Mouse (Mus musculus) cerebellum, adult 9-11 months (tissue): Measurements from ENCODE around the gene Primpol.
"Not testable (repeated sequence)": the region's sequence is repeated elsewhere in the genome, so short reads cannot be mapped to it uniquely, and the experiment has no call there.

Source experiments
- DNase-seq: peaks from one replicate; pipeline ENCODE4 v3.0.0; 2022

The Primpol gene

GRCm38 (mm10) chr8:46600959-46601707, 15.9 kb downstream of the Primpol start:
- no peak for DNase-seq

- no peak for DNase-seq
Measured at GRCm38 (mm10) chr8:46599314-46599904, 17.6 kb downstream of the Primpol start.

GRCm38 (mm10) chr8:46598753-46599152, 18.3 kb downstream of the Primpol start:
- no peak for DNase-seq

- no peak for DNase-seq
Measured at GRCm38 (mm10) chr8:46598114-46598513, 18.9 kb downstream of the Primpol start.

- no peak for DNase-seq
Measured at GRCm38 (mm10) chr8:46597411-46597810, 19.6 kb downstream of the Primpol start.

- DNase-seq: no peak
Measured at GRCm38 (mm10) chr8:46596530-46596929, 20.5 kb downstream of the Primpol start.

GRCm38 (mm10) chr8:46595593-46595992, 21.4 kb downstream of the Primpol start:
- no peak for DNase-seq

- DNase-seq: peak; percentile 47
Measured at GRCm38 (mm10) chr8:46593772-46594171, 23.2 kb downstream of the Primpol start.

GRCm38 (mm10) chr8:46593067-46593466, 23.9 kb downstream of the Primpol start:
- peak; percentile 20 for DNase-seq

GRCm38 (mm10) chr8:46588663-46589062, 28.3 kb downstream of the Primpol start:
- no peak for DNase-seq

GRCm38 (mm10) chr8:46587911-46588310, 29.1 kb downstream of the Primpol start:
- DNase-seq: no peak

- DNase-seq: no peak
Measured at GRCm38 (mm10) chr8:46585576-46585975, 31.4 kb downstream of the Primpol start.

- DNase-seq: not testable (repeated sequence)
Measured at GRCm38 (mm10) chr8:46584328-46584727, 32.7 kb downstream of the Primpol start.

GRCm38 (mm10) chr8:46578794-46579193, 38.2 kb downstream of the Primpol start:
- no peak for DNase-seq

- no peak for DNase-seq
Measured at GRCm38 (mm10) chr8:46573964-46574363, 43.0 kb downstream of the Primpol start.

- DNase-seq: no peak
Measured at GRCm38 (mm10) chr8:46573446-46573845, 43.6 kb downstream of the Primpol start.

GRCm38 (mm10) chr8:46570673-46571072, 46.3 kb downstream of the Primpol start:
- DNase-seq: no peak

GRCm38 (mm10) chr8:46569659-46570441, 47.2 kb downstream of the Primpol start:
- DNase-seq: no peak

- DNase-seq: no peak
Measured at GRCm38 (mm10) chr8:46568942-46569341, 48.1 kb downstream of the Primpol start.

- DNase-seq: no peak
Measured at GRCm38 (mm10) chr8:46567946-46568345, 49.1 kb downstream of the Primpol start.

- DNase-seq: no peak
Measured at GRCm38 (mm10) chr8:46566914-46567529, 50.0 kb downstream of the Primpol start.

- DNase-seq: no peak
Measured at GRCm38 (mm10) chr8:46562333-46562732, 54.7 kb downstream of the Primpol start.

GRCm38 (mm10) chr8:46559428-46559827, 57.6 kb downstream of the Primpol start:
- no peak for DNase-seq
